Mouse (Mus musculus): ENCODE measurements at regions not wholly inside any gene's neighbourhood (a gene's known extent, or its start where the extent isn't known, plus 50 kb on each side); places are given as distances from the start of the nearest gene placed in this dataset.

DNA sequence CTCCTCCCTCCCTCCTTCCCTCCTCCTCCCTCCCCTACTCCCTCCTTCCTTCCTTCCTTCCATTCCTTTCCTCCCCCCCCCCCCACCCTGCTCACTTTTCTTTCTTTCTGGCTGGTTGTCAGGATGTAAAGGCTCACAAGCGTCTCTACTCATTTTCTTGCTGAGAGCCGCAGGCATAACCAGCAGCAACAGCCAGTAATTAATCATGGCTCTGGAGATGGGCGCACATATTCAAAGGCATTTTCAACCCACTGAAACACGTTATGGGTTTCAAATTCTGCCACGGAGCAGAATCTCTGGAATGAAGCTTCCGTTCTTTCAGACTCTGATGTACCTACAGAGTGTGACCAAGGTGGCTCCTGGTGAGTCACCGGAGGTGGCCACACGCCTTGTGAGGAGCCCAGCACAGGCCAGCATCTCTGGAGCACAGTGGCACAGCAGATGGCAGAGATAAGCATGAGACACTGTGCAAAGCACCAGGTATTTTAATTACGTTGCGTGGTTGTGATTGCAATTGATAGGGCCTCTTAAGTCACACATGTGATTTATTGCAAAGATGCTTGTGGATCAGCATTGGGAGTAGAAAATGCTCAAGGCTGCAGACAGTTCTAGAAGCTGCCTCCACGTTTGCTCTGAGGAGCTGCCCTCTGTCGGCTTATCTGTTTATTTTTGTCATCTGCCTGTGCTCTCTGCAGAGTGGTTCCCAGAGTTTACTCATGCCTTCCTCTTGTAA lies 236.0 kb downstream of the Mtx2 start:
- no peak for DNase-seq (ENCODE audit: low spot score in 2 of 2)

DNA sequence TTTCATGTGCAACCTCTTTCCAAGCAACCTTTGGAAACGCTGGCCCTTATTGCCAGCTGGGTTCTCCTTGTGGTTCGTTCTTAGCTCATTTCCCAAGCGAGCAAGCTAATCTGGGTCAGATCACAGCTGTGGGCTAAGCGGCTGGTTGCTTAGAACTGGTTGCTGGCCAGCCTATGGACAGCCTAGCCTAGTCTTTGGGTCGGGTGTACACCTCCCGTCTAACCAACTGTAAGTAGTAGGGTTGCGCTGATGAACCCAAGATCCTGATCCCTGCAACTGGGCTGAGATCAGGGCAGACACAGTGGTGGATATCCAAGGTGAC lies 236.5 kb downstream of the Mtx2 start:
- no peak for DNase-seq (ENCODE audit: low spot score in 2 of 2)

DNA sequence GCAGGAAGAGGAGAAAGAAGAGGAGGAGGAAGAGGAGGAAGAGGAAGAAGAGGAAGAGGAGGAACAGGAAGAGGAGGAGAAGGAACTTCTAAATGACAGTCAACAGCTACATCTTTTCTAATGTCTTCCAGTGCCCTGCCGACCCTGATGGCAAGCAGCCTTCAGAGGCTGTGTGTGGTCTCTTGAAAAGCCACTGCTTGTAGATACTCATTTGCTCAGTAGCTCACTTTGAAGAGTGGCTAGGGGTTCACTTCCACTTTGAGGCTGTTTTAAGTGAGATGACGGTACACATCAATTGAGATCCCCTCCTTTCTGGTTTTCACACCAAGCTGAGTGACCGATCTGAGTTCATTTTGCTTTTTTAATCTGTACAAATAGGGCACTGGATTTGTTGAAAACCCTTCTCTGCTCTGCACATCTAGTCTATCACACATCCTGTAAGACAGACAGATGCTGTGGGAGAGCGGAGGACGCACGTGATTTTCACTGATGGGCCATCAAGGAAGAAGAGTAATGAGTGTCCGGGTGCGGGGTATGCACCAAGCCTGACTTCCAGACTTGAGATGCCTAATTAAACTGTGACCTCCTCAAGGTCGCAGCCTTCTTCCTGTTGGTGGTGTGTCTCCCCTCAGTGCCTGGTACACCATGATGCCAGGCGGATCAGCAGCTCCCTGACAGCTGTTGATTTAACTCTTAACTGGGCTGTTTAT lies 239.0 kb downstream of the Mtx2 start:
- DNase-seq (ENCODE audit: low spot score in 2 of 2) = no peak

DNA sequence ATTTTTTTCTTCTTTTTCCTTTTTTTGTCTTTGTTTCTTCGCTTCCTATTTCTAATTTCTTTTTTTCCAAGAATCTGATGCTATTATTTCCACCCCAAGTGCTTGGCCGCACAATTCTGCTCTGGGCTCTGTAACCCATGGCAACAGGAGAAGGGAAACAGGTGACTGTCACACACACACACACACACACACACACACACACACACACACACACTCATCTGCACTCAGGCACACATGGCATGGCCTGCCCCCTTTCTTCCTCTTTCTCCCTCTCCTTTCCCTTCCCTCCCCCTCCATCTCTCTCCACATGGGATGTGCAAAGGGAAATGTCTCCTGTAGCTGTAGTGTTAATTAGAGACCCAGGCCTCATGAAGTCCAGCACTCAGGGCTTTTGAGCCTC lies 239.7 kb downstream of the Mtx2 start:
- no peak for DNase-seq (ENCODE audit: low spot score in 2 of 2)

DNA sequence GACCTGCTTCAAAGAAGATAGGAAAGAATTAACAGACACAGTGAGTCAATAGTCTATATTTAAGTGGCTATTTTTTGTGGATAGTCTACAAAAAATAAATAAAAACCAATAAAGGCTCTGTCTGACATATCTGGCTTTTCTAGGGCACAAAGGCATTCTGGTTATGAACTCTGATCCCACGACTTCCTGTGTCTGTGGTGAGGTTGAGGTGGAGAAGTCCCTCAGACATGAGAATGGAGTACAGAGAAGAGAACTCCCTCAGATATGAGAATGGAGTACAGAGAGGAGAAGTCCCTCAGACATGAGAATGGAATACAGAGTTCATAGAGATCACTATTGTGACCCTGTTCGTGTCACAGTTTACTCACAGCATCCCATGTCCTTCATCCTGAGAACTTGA lies 243.7 kb downstream of the Mtx2 start:
- DNase-seq (ENCODE audit: low spot score in 2 of 2) = no peak

DNA sequence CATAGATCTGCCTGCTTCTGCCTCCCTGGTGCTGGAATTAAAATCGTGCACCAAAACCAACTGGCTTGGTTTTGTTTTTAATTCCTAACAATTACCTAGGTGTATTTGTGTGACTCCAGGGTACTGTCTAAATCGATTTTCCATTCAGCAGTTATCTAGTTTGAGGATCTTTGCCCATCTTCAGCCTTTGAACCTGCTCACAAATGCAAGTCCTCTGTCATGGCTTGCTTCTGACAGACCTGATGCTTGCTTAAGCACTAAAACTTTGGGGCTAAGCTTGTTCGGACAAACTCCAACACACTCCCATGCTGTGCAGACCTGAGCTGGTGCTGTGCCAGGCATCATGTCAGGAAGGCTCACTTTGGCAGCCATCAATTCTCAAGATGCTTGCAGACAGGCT lies 246.4 kb downstream of the Mtx2 start:
- no peak for DNase-seq (ENCODE audit: low spot score in 2 of 2)

DNA sequence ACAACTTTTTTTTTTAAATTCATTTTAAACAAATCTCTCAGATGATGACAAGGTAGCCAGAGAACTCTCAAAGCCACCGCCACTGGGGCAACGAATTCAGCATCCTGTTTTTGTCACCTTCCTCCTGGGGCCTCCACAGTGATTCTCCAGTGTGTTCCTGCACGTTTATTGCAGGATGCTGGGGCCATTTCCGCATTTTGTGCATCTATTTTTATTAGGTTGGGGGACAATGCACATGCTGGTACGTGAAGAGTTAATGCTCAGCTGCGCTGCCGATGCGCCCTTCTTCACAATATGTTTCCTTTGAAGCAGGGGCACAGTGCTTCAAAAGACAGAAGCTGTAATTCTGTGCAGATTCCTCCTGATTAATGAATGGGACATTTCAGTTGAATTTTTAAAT lies 246.9 kb downstream of the Mtx2 start:
- DNase-seq (ENCODE audit: low spot score in 2 of 2) = no peak

DNA sequence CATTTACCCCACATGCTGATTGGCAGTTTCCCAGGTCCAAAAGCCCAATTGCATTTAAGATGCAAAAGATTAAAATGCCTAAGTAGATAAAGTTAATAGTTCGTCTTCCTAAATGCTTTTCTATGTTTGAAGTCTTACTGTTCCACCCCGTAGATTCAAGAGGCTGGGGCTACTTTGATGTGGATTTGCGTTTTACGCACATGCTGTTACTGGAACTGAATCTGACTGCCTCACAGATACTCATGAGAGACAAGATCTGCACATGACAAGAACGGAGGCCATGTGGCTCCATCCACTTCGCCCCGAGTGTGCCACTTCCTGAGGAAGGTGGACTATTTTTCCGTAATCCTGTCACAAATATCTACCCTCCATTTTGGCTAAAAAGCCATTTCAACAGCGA lies 247.6 kb downstream of the Mtx2 start:
- DNase-seq (ENCODE audit: low spot score in 2 of 2) = no peak

DNA sequence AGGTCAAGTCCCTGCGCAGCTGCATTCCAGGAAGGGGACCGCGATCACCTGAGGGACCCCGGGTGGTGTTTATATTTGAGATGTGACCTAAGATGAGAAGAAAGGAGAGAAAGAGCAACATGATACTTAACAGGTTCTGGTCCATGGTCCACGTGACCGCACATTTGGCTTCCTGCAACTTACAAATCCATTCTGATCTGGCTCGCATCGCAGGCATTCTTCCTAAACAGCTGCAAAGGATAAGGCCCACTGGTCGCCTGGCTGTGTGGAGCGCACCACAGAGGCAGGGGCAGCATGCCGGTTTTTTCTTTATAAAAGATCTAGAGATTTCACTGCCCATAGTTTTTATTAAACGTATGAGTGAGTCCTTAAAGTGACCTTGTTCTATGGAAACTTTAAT lies 261.6 kb downstream of the Mtx2 start:
- no peak for DNase-seq (ENCODE audit: low spot score in 2 of 2)

DNA sequence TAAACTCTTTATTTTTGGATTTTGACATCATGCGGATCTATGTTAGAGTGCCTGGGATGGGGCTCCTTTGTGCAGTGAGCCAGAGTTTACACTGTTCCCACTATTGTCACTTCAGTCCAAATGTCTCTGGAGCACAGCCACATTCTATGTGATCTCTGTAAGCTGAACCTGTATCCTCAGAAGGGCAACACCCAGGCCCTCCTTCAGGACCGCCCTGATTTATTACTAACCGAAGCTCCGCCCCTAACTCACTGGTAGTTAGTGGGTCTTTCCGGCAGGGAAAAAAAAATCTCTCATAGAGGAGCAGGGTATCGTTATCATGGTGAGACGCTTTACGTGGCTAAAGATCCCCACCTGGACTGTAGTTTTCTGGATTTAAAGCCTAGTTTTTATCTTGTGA lies 263.6 kb downstream of the Mtx2 start:
- no peak for DNase-seq (ENCODE audit: low spot score in 2 of 2)

DNA sequence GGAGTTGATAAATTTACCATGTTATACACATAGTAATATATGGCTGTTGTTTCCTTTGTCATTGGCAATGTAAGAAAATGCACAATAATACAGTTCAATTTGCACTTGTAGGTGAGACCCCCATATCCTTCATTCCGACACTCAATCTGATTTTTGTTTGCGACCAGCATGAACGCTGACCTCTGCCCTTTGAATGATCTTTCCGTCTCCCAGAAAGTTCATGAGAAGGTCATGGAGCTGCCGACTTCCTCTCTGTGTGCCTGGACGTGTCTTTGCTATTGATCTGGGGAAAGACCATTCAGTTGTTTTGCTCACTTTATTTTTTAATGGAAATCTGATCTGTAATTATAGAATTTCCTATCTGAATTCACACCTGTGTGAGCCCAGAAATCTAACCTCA lies 264.0 kb downstream of the Mtx2 start:
- DNase-seq (ENCODE audit: low spot score in 2 of 2) = no peak

DNA sequence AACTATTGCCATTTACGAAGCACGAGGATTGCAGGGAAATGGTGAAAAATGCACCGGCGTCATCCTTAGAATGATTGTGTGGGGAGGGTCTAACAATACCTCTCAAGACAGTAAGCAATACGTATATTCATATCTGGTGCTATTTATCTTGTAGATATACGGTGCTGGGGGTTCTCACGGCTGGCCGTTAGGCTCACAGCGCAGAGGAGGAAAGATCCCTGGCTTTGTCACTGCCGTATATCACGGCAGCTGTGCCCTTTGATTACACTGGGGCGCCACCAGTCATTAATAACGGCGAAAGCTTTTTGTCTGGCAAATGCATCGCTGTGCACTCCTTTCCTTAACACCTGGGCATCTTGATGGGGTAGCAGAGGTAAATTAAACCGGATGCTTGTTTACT lies 264.8 kb downstream of the Mtx2 start:
- no peak for DNase-seq (ENCODE audit: low spot score in 2 of 2)

DNA sequence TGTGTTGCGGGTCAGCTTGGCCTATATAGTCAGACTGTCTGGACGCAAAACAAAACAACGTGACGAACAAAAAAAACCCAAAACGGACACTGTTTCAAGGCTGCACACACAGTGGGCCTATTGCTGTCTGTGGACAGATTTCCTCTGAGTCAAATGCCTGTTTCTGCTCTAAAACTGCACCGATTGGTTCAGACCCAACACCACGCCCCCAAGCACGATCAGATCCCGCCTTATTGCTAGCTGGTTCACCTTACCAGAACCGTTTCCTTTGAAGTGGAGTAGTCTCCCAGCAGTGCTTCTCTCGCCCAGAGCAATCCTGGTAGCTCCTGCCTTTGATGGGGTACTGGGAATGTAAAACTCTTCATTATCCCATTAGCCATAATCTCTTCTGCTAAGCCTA lies 275.9 kb downstream of the Mtx2 start:
- DNase-seq (ENCODE audit: low spot score in 2 of 2) = no peak

DNA sequence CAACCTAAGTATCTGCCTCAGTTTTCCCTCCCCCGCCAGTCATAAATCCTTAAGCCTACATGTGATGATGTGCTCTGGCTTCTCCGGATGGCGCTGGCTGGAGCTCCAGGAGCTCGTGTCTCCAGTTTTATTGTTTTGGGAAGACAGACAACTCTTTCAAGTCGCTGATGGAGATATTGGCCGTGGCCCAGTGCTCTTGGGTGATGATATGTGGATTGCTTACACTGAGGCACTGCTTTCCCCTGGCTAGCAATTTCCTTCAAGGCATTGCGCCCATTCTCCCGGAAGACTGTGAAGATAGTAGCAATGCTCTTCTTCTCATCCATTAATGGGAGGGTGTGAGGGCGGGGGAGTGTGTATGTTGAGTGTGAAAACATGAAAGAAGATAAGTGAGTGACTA lies 287.1 kb downstream of the Mtx2 start:
- no peak for DNase-seq (ENCODE audit: low spot score in 2 of 2)

DNA sequence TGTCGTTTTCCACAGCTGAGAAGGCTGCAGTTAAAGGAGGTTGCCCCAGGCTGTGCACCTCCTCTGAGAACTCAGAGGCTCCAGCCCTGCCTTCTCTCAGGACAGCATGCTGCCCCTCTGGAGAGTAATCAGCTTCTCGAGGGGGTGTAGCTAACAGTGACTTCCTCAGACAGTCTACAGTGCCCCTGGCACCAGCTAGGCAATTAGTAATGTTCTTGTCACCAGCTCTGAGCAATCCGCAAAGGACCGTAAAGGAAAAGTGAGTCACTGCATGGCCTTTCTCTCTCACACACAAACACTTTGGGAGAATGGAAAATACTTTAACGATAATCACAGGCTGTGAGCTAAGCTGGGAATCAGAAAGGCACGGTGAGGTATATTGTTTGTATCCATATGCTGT lies 288.8 kb downstream of the Mtx2 start:
- no peak for DNase-seq (ENCODE audit: low spot score in 2 of 2)

DNA sequence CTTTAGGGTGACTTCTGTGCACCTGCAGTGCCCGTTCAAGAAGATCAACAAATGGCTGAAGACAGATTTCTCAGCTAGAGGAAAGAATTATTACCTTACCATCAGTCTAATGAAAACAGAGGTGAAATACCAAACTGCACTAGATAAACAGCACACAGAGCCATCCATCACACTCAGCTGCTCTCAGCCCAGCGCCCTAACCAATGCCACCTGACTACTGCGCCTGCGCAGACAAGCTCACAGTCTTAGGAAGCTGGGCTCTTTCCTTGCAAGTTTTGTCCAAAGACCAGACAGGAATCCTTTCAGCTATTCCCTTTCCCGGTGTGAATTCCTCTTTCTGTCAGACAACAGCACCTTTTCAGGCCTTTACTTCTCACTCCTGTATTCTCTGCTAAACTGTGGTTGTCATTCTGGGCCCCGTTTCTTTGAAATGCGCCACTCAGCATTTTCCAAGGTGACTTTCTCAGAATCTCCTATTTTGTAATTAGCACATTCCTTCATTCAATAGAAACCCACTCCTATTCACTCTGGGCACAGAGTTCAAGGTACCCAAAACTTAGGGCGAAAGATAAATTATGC lies 292.8 kb downstream of the Mtx2 start:
- DNase-seq (ENCODE audit: low spot score in 2 of 2) = no peak

DNA sequence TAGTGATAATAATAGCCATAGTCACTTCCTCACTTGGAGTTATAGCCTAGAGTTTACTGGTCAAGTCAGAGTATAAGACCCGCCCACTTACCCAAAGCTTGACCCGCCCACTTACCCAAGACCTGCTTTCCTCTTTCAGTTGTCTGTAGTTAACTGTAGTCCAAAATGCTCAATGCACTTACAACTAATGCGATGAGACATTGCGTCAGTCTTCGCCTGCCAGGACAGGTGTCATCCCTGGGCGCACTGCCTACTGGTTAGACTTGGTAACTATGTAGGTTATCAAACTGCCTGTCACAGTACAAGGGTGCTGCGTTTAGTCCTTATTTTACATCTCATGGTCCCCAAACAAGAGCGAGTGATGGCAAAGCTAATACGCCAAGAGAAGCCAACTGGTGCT lies 294.0 kb downstream of the Mtx2 start:
- DNase-seq (ENCODE audit: low spot score in 2 of 2) = no peak

DNA sequence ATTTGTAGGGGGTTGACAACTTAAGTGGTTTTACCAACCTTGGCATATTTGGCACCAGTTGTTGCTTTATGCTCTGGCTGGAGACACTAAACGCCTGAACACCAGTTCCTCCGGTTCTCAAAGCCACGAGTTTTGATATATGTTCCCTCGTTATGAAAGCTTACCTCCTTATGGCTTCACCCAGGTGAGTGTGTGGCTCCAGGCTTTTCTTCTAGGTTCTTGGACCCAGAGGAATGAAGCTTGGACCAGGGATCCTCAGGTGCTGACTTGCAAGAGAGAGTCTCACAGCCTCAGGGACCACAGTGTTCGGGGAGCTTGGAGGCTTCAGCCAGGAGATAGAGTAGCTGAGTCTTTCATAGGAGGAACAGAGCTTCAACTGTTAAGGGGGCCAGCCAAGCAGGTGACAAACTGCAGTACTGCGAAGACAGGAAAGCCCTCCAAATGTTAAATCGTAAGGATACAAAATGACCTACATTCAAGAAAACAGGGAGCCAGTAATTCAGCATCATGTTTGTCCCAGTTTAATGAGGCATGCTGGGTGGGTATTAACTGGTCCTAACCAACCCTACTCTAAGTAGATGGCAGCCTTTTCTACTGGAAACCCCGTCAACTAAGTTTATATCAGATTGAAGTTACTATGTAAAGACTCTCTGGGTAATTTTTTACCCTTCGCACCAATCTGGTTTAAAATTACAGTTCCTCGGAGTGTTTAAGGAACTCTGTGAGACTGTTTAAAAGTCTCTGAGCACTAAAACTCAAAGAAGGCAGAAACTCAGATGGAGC lies 307.9 kb downstream of the Mtx2 start:
- no peak for DNase-seq (ENCODE audit: low spot score in 2 of 2)

DNA sequence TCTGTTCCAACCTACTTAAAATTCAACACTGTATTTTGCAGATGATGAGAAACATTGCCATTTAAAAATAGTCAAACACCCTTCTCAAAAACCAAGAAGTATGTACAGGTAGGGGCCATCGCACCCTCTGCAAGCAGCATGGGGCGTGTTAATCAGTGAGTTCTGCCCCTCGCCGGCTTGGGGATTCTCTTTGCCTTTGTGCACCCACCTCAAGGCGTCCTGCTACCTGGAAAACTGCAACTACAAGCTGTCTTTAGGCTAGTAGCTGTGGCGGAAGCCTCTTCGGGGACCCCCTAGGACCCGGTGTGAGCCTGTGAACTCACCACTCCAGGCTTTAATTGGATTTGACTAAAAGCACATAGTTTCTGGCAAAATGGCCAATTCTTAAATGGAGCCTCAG lies 311.0 kb downstream of the Mtx2 start:
- DNase-seq (ENCODE audit: low spot score in 2 of 2) = no peak

DNA sequence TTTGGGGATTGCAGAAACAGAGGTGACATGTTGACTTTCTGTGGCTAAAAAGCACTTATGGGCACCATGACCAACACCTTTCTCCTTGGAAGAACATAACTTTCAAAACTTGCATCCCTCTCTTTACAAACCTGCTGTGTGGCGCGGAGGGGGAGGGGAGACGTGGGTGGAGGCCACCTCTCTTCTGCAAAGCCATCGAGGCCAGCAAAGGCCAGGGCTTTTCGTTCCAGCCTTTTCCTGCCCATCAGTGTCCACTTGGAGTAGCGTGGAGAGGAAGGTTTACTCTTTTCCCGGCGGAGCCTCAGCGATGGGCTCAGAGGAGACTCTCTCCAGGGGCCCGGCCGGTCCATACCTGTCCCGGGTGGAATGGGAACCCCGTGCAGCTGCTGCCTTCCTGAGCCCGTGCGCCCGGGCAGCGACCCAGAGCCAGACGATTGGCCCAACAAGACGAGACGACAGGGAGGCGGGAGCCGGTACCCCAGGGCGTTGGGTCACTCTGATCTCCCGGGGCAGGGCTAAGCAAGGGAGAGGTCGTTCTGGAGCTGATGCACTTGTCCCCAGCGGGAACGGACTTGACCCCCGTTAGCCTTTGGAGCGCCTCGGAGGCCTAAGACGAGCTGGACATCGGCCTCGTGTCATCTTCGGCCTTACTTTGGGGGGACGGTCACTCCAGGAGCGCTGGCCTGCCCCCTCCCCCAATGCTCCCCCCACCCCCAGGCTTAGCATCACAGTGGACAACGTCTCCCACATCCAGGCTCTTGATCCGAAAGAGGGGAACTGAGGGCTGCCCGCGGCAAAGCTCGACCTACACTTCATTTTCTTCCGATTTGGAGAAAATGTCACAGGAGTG lies 311.8 kb downstream of the Mtx2 start:
- DNase-seq (ENCODE audit: low spot score in 2 of 2) = no peak

DNA sequence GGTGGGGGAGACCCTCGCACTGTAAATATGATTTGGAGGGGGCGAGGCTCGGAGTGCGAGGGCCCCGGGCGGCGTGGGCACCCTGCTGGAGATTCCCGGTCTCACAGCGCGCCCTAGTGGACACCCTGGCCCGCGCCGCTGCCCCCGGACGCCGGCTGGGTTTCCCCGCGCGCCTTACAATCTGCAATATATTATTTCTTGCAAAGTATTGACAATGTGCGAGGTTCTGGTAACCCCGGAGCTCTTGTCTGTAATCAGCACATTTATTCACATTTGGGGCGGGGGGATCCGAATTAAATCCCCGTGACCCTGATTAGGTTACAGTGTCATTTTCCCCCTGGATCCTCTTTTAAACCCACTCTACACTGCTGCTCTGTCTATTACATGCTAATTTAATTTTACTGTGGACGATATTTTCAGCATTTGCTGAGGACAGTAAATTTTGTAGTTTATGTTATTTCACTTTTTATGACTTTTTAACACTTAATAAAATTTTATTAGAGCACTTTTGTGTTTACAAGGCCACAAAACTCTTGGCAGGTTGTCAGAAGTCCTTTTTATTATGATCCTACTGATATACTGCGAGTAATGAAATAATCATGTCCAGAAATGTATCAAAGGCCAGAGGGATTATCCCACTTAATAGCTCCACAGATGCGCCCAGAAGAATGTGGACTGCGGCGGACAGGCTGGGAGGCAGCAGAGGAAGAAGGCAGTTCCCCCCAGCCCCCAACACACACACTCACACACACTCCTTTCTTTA lies 312.6 kb downstream of the Mtx2 start:
- DNase-seq (ENCODE audit: low spot score in 2 of 2) = peak; percentile 69 to 80

Measured in layer of hippocampus, postnatal 10 days (tissue).